Mouse (Mus musculus): ENCODE data around the gene Filip1.

Gene Filip1

GRCm38 (mm10) chr9:79766991-79767545 is 245.6 kb downstream of the Filip1 start:
- no peak for DNase-seq (ENCODE audit: low spot score in 2 of 2)

- DNase-seq (ENCODE audit: low spot score in 2 of 2), result no peak
These were observed 247.3 kb downstream of the Filip1 start for GRCm38 (mm10) chr9:79765329-79765728.
